Comparison of ENCODE assay signal across 9 mouse cellular contexts in genomic region chr9:61340333-61340732, GRCm38 (mm10).
"Had no signal": no experiment of that assay in that cellular context is flagged by ENCODE, and none has a peak within 500 bp of the region (broad histone marks: within the 10 kb centered on the region; RNA-seq: fewer than 3 reads in every experiment).

No protein-coding gene starts in this region.

- H3K27ac ChIP-seq: hindbrain, embryonic 15.5 days; limb, embryonic 13.5 days; liver, embryonic 13.5 days; midbrain, embryonic 12.5 days had no signal

- H3K9ac ChIP-seq: hindbrain, embryonic 15.5 days; limb, embryonic 13.5 days; liver, embryonic 13.5 days; midbrain, embryonic 12.5 days had no signal

- DNase-seq: left cerebral cortex, postnatal 4 days; liver, embryonic 13.5 days; lung, adult 18-20 months; right cerebral cortex, postnatal 25 days; thymus, postnatal 4 days had no signal

- H3K4me2 ChIP-seq: hindbrain, embryonic 15.5 days; limb, embryonic 13.5 days; liver, embryonic 13.5 days; midbrain, embryonic 12.5 days had no signal

- H3K36me3 ChIP-seq: hindbrain, embryonic 15.5 days; limb, embryonic 13.5 days; liver, embryonic 13.5 days; midbrain, embryonic 12.5 days had no signal

- H3K9me3 ChIP-seq: hindbrain, embryonic 15.5 days; limb, embryonic 13.5 days; liver, embryonic 13.5 days; midbrain, embryonic 12.5 days had no signal

- H3K4me3 ChIP-seq: hindbrain, embryonic 15.5 days; limb, embryonic 13.5 days; liver, embryonic 13.5 days; midbrain, embryonic 12.5 days had no signal

- ATAC-seq: midbrain, embryonic 16.5 days had no signal
